Mouse (Mus musculus) lung, embryonic 15.5 days (tissue): ENCODE results near the gene Rnf151. TPM values are rescaled to one million over a fixed set of nuclear protein-coding genes. Genes with fewer than 3 reads are reported as not detected.
"Not testable (repeated sequence)": the region's sequence is repeated elsewhere in the genome, so short reads cannot be mapped to it uniquely, and the experiment has no call there.

ENCODE experiments used
- ATAC-seq: fragments of 200-750 bp; cut with Nextera tagmentation; 2 replicates; pipeline ENCODE4 v1.8.0; 2017; ENCODE audit warnings: moderate number of reproducible peaks, borderline replicate concordance; ENCODE audit not compliant: low FRiP score, low TSS enrichment; ENCODE audit errors: extremely low read depth
- H3K27ac ChIP-seq: fragments of 300-500 bp; sonication (generic); 2 replicates; pipeline ENCODE4 v1.5.1; 2015; ENCODE audit warnings: moderate library complexity, mild to moderate bottlenecking, inconsistent platforms
- H3K27me3 ChIP-seq: fragments of 300-500 bp; sonication (generic); 2 replicates; pipeline ENCODE4 v1.6.1; 2015; ENCODE audit warnings: inconsistent platforms
- H3K36me3 ChIP-seq: fragments of 300-500 bp; sonication (generic); 2 replicates; pipeline ENCODE4 v1.6.1; 2015; ENCODE audit warnings: inconsistent platforms
- H3K4me1 ChIP-seq: fragments of 300-500 bp; sonication (generic); 2 replicates; pipeline ENCODE4 v1.6.1; 2015; ENCODE audit warnings: inconsistent platforms
- H3K4me2 ChIP-seq: fragments of 300-500 bp; sonication (generic); 2 replicates; pipeline ENCODE4 v1.6.1; 2015; ENCODE audit warnings: inconsistent platforms, mild to moderate bottlenecking, moderate library complexity
- H3K4me3 ChIP-seq: fragments of 300-500 bp; sonication (generic); 2 replicates; pipeline ENCODE4 v1.5.1; 2015; ENCODE audit warnings: mild to moderate bottlenecking, inconsistent platforms
- H3K9ac ChIP-seq: fragments of 300-500 bp; sonication (generic); 2 replicates; pipeline ENCODE4 v1.6.1; 2015; ENCODE audit warnings: inconsistent platforms
- H3K9me3 ChIP-seq: fragments of 300-500 bp; sonication (generic); 2 replicates; pipeline ENCODE4 v1.6.1; 2016; ENCODE audit warnings: inconsistent platforms
- whole genome bisulfite sequencing: fragments of 180-500 bp; shearing (Covaris S2); methylation state at CpG from one replicate; pipeline ENCODE4 v1.1.7; 2015; 5-methylcytosine and 5-hydroxymethylcytosine counted together
- polyA plus RNA-seq: library from polyadenylated mRNA; unstranded; fragments of >200 nt; fragmentation: Nextera tagmentation; extraction: Ambion mirVana; gene quantifications from 2 replicates; pipeline ENCODE4 v1.2.1, GENCODE M21; 2015

The Rnf151 gene
- polyA plus RNA-seq, 1 experiment from 2014 or later: 0.21 TPM

GRCm38 (mm10) chr17:24674277-24674676, 43.6 kb downstream of the Rnf151 start:
- Histone ChIP-seq H3K4me1 (peaks cover 24% of the 10 kb centered on the region), H3K4me3 (no peak overlapping the region), H3K9ac (no peak overlapping the region), H3K27ac (no peak overlapping the region), H3K36me3 (peaks cover 29% of the 10 kb centered on the region), H3K9me3 (no peaks in the 10 kb centered on the region), H3K27me3 (no peaks in the 10 kb centered on the region), H3K4me2 (no peak overlapping the region)
- no peak for ATAC-seq
- WGBS: 66% methylated on average over 7 of the region's 7 CpGs

- no peak for ATAC-seq
- peaks cover 8% of the 10 kb centered on the region for H3K36me3 ChIP-seq
- 0 out of 2 replicates have a peak overlapping the region, but pooled peaks have one; percentile 5 for H3K27ac ChIP-seq
- peak overlapping the region; percentile 70; the same call in 1 of the 2 replicates for H3K4me3 ChIP-seq
- 0 out of 2 replicates have a peak overlapping the region, but pooled peaks have one; percentile 30 for H3K9ac ChIP-seq
- WGBS: 6% methylated on average over 5 of the region's 5 CpGs
- no peaks in the 10 kb centered on the region for H3K27me3 ChIP-seq
- H3K9me3 ChIP-seq: no peaks in the 10 kb centered on the region
- H3K4me1 ChIP-seq: peaks cover 32% of the 10 kb centered on the region
- H3K4me2 ChIP-seq: peak overlapping the region; percentile 78
Measured at GRCm38 (mm10) chr17:24672141-24672540, 45.7 kb downstream of the Rnf151 start.

- 52% methylated on average over 5 of the region's 5 CpGs for WGBS
- Histone ChIP-seq H3K36me3 (0 out of 2 replicates have a peak, but pooled peaks cover under 1% of the 10 kb centered on the region), H3K9me3 (no peaks in the 10 kb centered on the region), H3K4me1 (peaks cover 32% of the 10 kb centered on the region), H3K4me3 (peak overlapping the region; percentile 70), H3K27ac (no peak overlapping the region), H3K9ac (peak overlapping the region; percentile 30; the same call in 1 of the 2 replicates), H3K27me3 (no peaks in the 10 kb centered on the region), H3K4me2 (peak overlapping the region; percentile 78)
- no peak for ATAC-seq
Measured at GRCm38 (mm10) chr17:24671346-24671745, 46.5 kb downstream of the Rnf151 start.

- Histone ChIP-seq H3K27ac (peak overlapping the region; percentile 75; the same call in 1 of the 2 replicates), H3K4me3 (peak overlapping the region; percentile 70), H3K36me3 (no peaks in the 10 kb centered on the region), H3K27me3 (no peaks in the 10 kb centered on the region), H3K9me3 (no peaks in the 10 kb centered on the region), H3K4me2 (peak overlapping the region; percentile 78), H3K9ac (peak overlapping the region; percentile 96), H3K4me1 (peaks cover 32% of the 10 kb centered on the region)
- no peak for ATAC-seq
- 5% methylated on average over 8 of the region's 8 CpGs for WGBS
Measured at GRCm38 (mm10) chr17:24670246-24670844, 47.5 kb downstream of the Rnf151 start.

GRCm38 (mm10) chr17:24669545-24670245, 48.2 kb downstream of the Rnf151 start, which contains the start of gene Zfp598:
Gene Zfp598 (plus strand): TSS chr17:24669687.
- Histone ChIP-seq H3K9me3 (no peaks in the 10 kb centered on the region), H3K4me3 (peak within 1 kb of the TSS; percentile 70), H3K4me2 (peak within 1 kb of the TSS; percentile 78), H3K4me1 (peaks cover 32% of the 10 kb centered on the region), H3K27me3 (no peaks in the 10 kb centered on the region), H3K36me3 (no peaks in the 10 kb centered on the region), H3K9ac (peak within 1 kb of the TSS; percentile 96), H3K27ac (peak within 1 kb of the TSS; percentile 75)
- peak; percentile 98 for ATAC-seq
- WGBS: under 1% methylated on average over 80 of the region's 80 CpGs

- peak overlapping the region; percentile 70 for H3K4me3 ChIP-seq
- 9% methylated on average over 15 of the region's 15 CpGs for WGBS
- peak overlapping the region; percentile 96 for H3K9ac ChIP-seq
- H3K9me3 ChIP-seq, H3K27me3 ChIP-seq, H3K36me3 ChIP-seq: not testable (repeated sequence)
- peak; percentile 10; the same call in 1 of the 2 replicates for ATAC-seq
- H3K4me1 ChIP-seq: peaks cover 32% of the 10 kb centered on the region
- H3K27ac ChIP-seq: peak overlapping the region; percentile 65
- H3K4me2 ChIP-seq: peak overlapping the region; percentile 78
Measured at GRCm38 (mm10) chr17:24669214-24669544, 48.7 kb downstream of the Rnf151 start.

GRCm38 (mm10) chr17:24667416-24667815, 50.4 kb downstream of the Rnf151 start:
- Histone ChIP-seq H3K27ac (no peak overlapping the region), H3K9me3 (no peaks in the 10 kb centered on the region), H3K4me1 (peaks cover 31% of the 10 kb centered on the region), H3K27me3 (no peaks in the 10 kb centered on the region), H3K36me3 (no peaks in the 10 kb centered on the region), H3K4me2 (no peak overlapping the region), H3K4me3 (no peak overlapping the region), H3K9ac (no peak overlapping the region)
- no peak for ATAC-seq
- WGBS: 20% methylated on average over 6 of the region's 6 CpGs

- WGBS: 68% methylated on average over 7 of the region's 7 CpGs
- H3K27ac ChIP-seq: not testable (repeated sequence)
Measured at GRCm38 (mm10) chr17:24667011-24667410, 50.9 kb downstream of the Rnf151 start.

More at GRCm38 (mm10) chr17:24667011-24667410, 50.9 kb downstream of the Rnf151 start:
- ATAC-seq, H3K36me3 ChIP-seq, H3K4me3 ChIP-seq, H3K27me3 ChIP-seq, H3K4me2 ChIP-seq, H3K9ac ChIP-seq, H3K9me3 ChIP-seq: not testable (repeated sequence)
- H3K4me1 ChIP-seq: peaks cover 27% of the 10 kb centered on the region

Other genes starting within 250 kb of the Rnf151 start
- 26.0 and 35.4 TPM in 2 replicates for gene E4f1, start 247.8 kb downstream of the Rnf151 start, polyA plus RNA-seq
- 56.2 and 57.4 TPM in 2 replicates for gene Pgp, start 247.7 kb downstream of the Rnf151 start, polyA plus RNA-seq
- not detected in 2 replicates for gene Bricd5, start 244.2 kb downstream of the Rnf151 start, polyA plus RNA-seq
- 31.6 and 34.5 TPM in 2 replicates for gene Mlst8, start 239.0 kb downstream of the Rnf151 start, polyA plus RNA-seq
- gene Caskin1, start 229.5 kb downstream of the Rnf151 start, polyA plus RNA-seq: 0.97 and 1.0 TPM in 2 replicates
- gene Traf7, start 190.1 kb downstream of the Rnf151 start, polyA plus RNA-seq: 96.7 and 106 TPM in 2 replicates
- 2.3 and 3.3 TPM in 2 replicates for gene Rab26, start 183.9 kb downstream of the Rnf151 start, polyA plus RNA-seq
- 24.7 and 30.2 TPM in 2 replicates for gene Pkd1, start 168.2 kb downstream of the Rnf151 start, polyA plus RNA-seq
- gene Tsc2, start 85.4 kb downstream of the Rnf151 start, polyA plus RNA-seq: 48.2 and 53.5 TPM in 2 replicates
- 17.2 and 19.6 TPM in 2 replicates for gene Nthl1, start 85.4 kb downstream of the Rnf151 start, polyA plus RNA-seq
- 87.3 and 92.4 TPM in 2 replicates for gene Slc9a3r2, start 67.7 kb downstream of the Rnf151 start, polyA plus RNA-seq
- gene Npw, start 59.6 kb downstream of the Rnf151 start, polyA plus RNA-seq: 2.1 and 2.3 TPM in 2 replicates
- gene Zfp598, start 48.4 kb downstream of the Rnf151 start, polyA plus RNA-seq: 21.2 and 22.2 TPM in 2 replicates
- 1.0 and 2.0 TPM in 2 replicates for gene Syngr3, start 28.1 kb downstream of the Rnf151 start, polyA plus RNA-seq
- gene Gfer, start 21.9 kb downstream of the Rnf151 start, polyA plus RNA-seq: 47.3 and 47.4 TPM in 2 replicates
- 3.5 and 5.1 TPM in 2 replicates for gene Noxo1, start 21.8 kb downstream of the Rnf151 start, polyA plus RNA-seq
- gene Tbl3, start 10.4 kb downstream of the Rnf151 start, polyA plus RNA-seq: 81.2 and 85.2 TPM in 2 replicates
- 1,576 and 1,662 TPM in 2 replicates for gene Rps2, start 53 bp upstream of the Rnf151 start, polyA plus RNA-seq
- 186 and 193 TPM in 2 replicates for gene Ndufb10, start 6.4 kb upstream of the Rnf151 start, polyA plus RNA-seq
- 0.18 TPM in 1 of 2 replicates, not detected in the other for gene Rpl3l, start 9.8 kb upstream of the Rnf151 start, polyA plus RNA-seq
- 30.7 and 36.7 TPM in 2 replicates for gene Msrb1, start 18.6 kb upstream of the Rnf151 start, polyA plus RNA-seq
- 2.5 and 3.4 TPM in 2 replicates for gene Hs3st6, start 34.9 kb upstream of the Rnf151 start, polyA plus RNA-seq
- gene Meiob, start 86.2 kb upstream of the Rnf151 start, polyA plus RNA-seq: not detected in 2 replicates
- 31.7 and 32.1 TPM in 2 replicates for gene Hagh, start 122.1 kb upstream of the Rnf151 start, polyA plus RNA-seq
- gene Fahd1, start 132.3 kb upstream of the Rnf151 start, polyA plus RNA-seq: 18.8 and 19.9 TPM in 2 replicates
- 1.00 and 1.4 TPM in 2 replicates for gene Igfals, start 147.9 kb upstream of the Rnf151 start, polyA plus RNA-seq
- 54.4 and 56.6 TPM in 2 replicates for gene Nubp2, start 168.3 kb upstream of the Rnf151 start, polyA plus RNA-seq
- 41.7 and 44.2 TPM in 2 replicates for gene Spsb3, start 168.6 kb upstream of the Rnf151 start, polyA plus RNA-seq
- 28.5 and 30.4 TPM in 2 replicates for gene Eme2, start 177.0 kb upstream of the Rnf151 start, polyA plus RNA-seq
- 89.0 and 92.0 TPM in 2 replicates for gene Mrps34, start 177.1 kb upstream of the Rnf151 start, polyA plus RNA-seq
- gene Nme3, start 178.4 kb upstream of the Rnf151 start, polyA plus RNA-seq: 67.1 and 78.5 TPM in 2 replicates
- 24.0 and 27.6 TPM in 2 replicates for gene Mapk8ip3, start 218.9 kb upstream of the Rnf151 start, polyA plus RNA-seq
- 186 and 189 TPM in 2 replicates for gene Jpt2, start 242.6 kb upstream of the Rnf151 start, polyA plus RNA-seq